7 mouse cellular contexts compared by ENCODE assay signal in the genomic region with DNA sequence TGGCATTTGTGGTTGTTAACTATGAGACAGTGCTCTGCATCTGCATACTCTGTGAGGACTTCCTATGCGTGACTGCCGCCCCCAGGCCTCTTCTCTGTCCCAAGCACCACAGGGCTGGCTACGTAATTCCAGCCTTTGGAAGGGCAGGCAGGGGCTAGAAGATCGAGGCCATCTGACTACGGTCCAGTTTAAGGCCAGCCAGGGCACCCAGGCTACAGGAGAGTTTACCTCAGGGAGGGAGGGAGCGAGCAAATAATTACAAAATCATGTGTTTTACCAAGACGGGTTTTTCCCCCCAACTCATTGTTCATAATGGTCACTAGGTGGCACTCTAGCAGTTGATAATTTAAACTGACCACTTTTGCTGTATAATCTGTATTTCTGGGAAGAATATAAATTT. TPM values are rescaled to one million over a fixed set of nuclear protein-coding genes. Genes with fewer than 3 reads are reported as not detected.
DNase-seq lines count a peak whose midpoint lies in the region; ATAC-seq lines count a peak whose summit lies in the region.

No protein-coding gene starts in this region.

- no peak overlapping the region for H3K9ac ChIP-seq in intestine, embryonic 14.5 days (ENCODE audit: low read length)
- H3K9ac ChIP-seq in intestine, embryonic 15.5 days, result no peak overlapping the region
- H3K9ac ChIP-seq in hindbrain, embryonic 15.5 days, result no peak overlapping the region

- H3K9me3 ChIP-seq in intestine, embryonic 14.5 days (ENCODE audit: control insufficient read depth, low read length), result no peaks in the 10 kb centered on the region
- no peaks in the 10 kb centered on the region for H3K9me3 ChIP-seq in intestine, embryonic 15.5 days
- H3K9me3 ChIP-seq in hindbrain, embryonic 15.5 days, result no peaks in the 10 kb centered on the region

- ATAC-seq in intestine, embryonic 14.5 days (replicated peaks; ENCODE audit: low FRiP score, low TSS enrichment, low read depth), result peak; percentile 58; the same call in 1 of the 2 replicates
- ATAC-seq in intestine, embryonic 15.5 days, result no peak
- peak; percentile 50 for ATAC-seq in hindbrain, embryonic 15.5 days (ENCODE audit: low FRiP score, low read depth)
- ATAC-seq in megakaryocyte, adult 5-6 weeks (ENCODE audit: poor library complexity, severe bottlenecking), result peak; percentile 57

- H3K27ac ChIP-seq in intestine, embryonic 14.5 days (ENCODE audit: low read depth), result no peak overlapping the region
- H3K27ac ChIP-seq in intestine, embryonic 15.5 days, result no peak overlapping the region
- no peak overlapping the region for H3K27ac ChIP-seq in hindbrain, embryonic 15.5 days (replicated peaks)

- no peak overlapping the region for H3K4me3 ChIP-seq in intestine, embryonic 14.5 days (ENCODE audit: low read depth, low read length)
- no peak overlapping the region for H3K4me3 ChIP-seq in intestine, embryonic 15.5 days (replicated peaks)
- H3K4me3 ChIP-seq in hindbrain, embryonic 15.5 days, result no peak overlapping the region

- WGBS in intestine, embryonic 14.5 days, result 67% methylated on average over 7 of the region's 7 CpGs
- WGBS in intestine, embryonic 15.5 days, result 67% methylated on average over 7 of the region's 7 CpGs
- 66% methylated on average over 7 of the region's 7 CpGs for WGBS in hindbrain, embryonic 15.5 days

- H3K27me3 ChIP-seq in intestine, embryonic 14.5 days (replicated peaks; ENCODE audit: control insufficient read depth, insufficient read depth, low read length), result no peaks in the 10 kb centered on the region
- no peaks in the 10 kb centered on the region for H3K27me3 ChIP-seq in intestine, embryonic 15.5 days (replicated peaks)
- no peaks in the 10 kb centered on the region for H3K27me3 ChIP-seq in hindbrain, embryonic 15.5 days

- DNase-seq in intestine, embryonic 14.5 days (ENCODE audit: low spot score), result no peak
- peak; percentile 70 for DNase-seq in NIH3T3 (ENCODE audit: low read depth)
- DNase-seq in natural killer cell, adult 2 months (ENCODE audit: low spot score in 2 of 2), result no peak
- no peak for DNase-seq in spleen, postnatal 14 days (ENCODE audit: low spot score in 2 of 2)

- peaks cover 49% of the 10 kb centered on the region for H3K36me3 ChIP-seq in intestine, embryonic 14.5 days (ENCODE audit: control insufficient read depth, insufficient read depth, low read length)
- H3K36me3 ChIP-seq in intestine, embryonic 15.5 days, result 0 out of 2 replicates have a peak, but pooled peaks cover 9% of the 10 kb centered on the region
- peaks cover 28% of the 10 kb centered on the region for H3K36me3 ChIP-seq in hindbrain, embryonic 15.5 days

- no peak overlapping the region for H3K4me2 ChIP-seq in intestine, embryonic 14.5 days (ENCODE audit: low read length)
- no peak overlapping the region for H3K4me2 ChIP-seq in intestine, embryonic 15.5 days (replicated peaks)
- H3K4me2 ChIP-seq in hindbrain, embryonic 15.5 days, result no peak overlapping the region

- no peaks in the 10 kb centered on the region for H3K4me1 ChIP-seq in intestine, embryonic 14.5 days (replicated peaks; ENCODE audit: control insufficient read depth, insufficient read depth, low read length)
- H3K4me1 ChIP-seq in intestine, embryonic 15.5 days (replicated peaks), result no peaks in the 10 kb centered on the region
- no peaks in the 10 kb centered on the region for H3K4me1 ChIP-seq in hindbrain, embryonic 15.5 days (replicated peaks)

RNA-seq across cellular contexts. Expression of a gene that starts 9.6 kb away (rescaled TPM):
- 4.1 and 5.8 TPM in 2 replicates for polyA plus RNA-seq in intestine, embryonic 14.5 days (2014; fragmentation: Nextera tagmentation; extraction: Ambion mirVana)
- polyA plus RNA-seq in intestine, embryonic 15.5 days (2015; fragmentation: Nextera tagmentation; extraction: Ambion mirVana), result 4.2 and 4.7 TPM in 2 replicates
- polyA plus RNA-seq in hindbrain, embryonic 15.5 days (2015; fragmentation: Nextera tagmentation; extraction: Ambion mirVana), result 10.2 and 12.4 TPM in 2 replicates
- total RNA-seq in megakaryocyte, adult 5-6 weeks (2015), result not detected in 2 replicates
- total RNA-seq in megakaryocyte, adult 5-6 weeks (2017), result not detected in 2 replicates

RNA-seq across cellular contexts. Expression of a gene that starts 18.8 kb away (rescaled TPM):
- polyA plus RNA-seq in intestine, embryonic 14.5 days (2014; fragmentation: Nextera tagmentation; extraction: Ambion mirVana), result 29.1 and 33.1 TPM in 2 replicates
- polyA plus RNA-seq in intestine, embryonic 15.5 days (2015; fragmentation: Nextera tagmentation; extraction: Ambion mirVana), result 26.1 and 30.0 TPM in 2 replicates
- polyA plus RNA-seq in hindbrain, embryonic 15.5 days (2015; fragmentation: Nextera tagmentation; extraction: Ambion mirVana), result 20.6 and 22.1 TPM in 2 replicates
- total RNA-seq in megakaryocyte, adult 5-6 weeks (2015), result 28.0 and 29.2 TPM in 2 replicates
- 33.7 and 40.5 TPM in 2 replicates for total RNA-seq in megakaryocyte, adult 5-6 weeks (2017)
